Mouse (Mus musculus): ENCODE results near the gene Fgd2. TPM values are rescaled to one million over a fixed set of nuclear protein-coding genes. Genes with fewer than 3 reads are reported as not detected.

The Fgd2 gene
- total and polyA plus RNA-seq, 2 experiments from 2014 or later = 1.6 to 6.3 TPM

DNA sequence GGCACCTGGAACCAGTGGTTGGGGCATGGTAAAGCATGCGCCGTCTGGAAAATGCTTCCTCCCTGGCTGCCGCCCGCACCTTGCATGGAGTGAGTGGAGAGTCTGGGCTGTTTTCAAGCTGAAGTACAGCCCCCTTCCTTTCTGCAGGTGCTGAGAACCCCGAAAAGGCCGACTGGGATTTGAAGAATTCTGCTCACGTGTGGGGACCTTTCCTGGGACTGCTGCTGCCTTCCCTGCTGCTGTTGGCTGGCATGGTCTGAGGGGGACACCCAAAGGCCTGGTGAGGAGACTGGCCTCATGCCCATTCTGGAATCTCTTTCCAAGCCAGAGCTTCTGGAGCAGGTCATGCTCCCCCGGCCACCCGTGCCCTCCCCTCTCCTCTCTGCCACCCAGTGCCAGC, 33.0 kb upstream of the Fgd2 start:
- H3K4me2 ChIP-seq (ENCODE audit: low read depth, low read length) = no peak overlapping the region
- H3K4me1 ChIP-seq (ENCODE audit: control insufficient read depth, insufficient read depth) = peaks cover 13% of the 10 kb centered on the region
- TF ChIP-seq CTCF (IDR thresholded peaks at IDR 0.05; ENCODE audit: low read depth) = no peak
- TF ChIP-seq EP300 (IDR thresholded peaks at IDR 0.05; ENCODE audit: low read depth) = no peak
- no peaks in the 10 kb centered on the region for H3K9me3 ChIP-seq (replicated peaks; ENCODE audit: control insufficient read depth, low read length)
- peaks cover 16% of the 10 kb centered on the region for H3K36me3 ChIP-seq (replicated peaks; ENCODE audit: control insufficient read depth, insufficient read depth, low read length)
- no peak overlapping the region for H3K4me3 ChIP-seq (ENCODE audit: low read depth, low read length)
- no peak overlapping the region for H3K27ac ChIP-seq (ENCODE audit: low read depth)
- DNase-seq (ENCODE audit: low spot score) (no peak), ATAC-seq (ENCODE audit: insufficient read depth, low read depth) (no peak)
- WGBS = 73% methylated on average over 9 of the region's 9 CpGs
- no peak overlapping the region for H3K9ac ChIP-seq (replicated peaks; ENCODE audit: low read depth, low read length)
- peaks cover 9% of the 10 kb centered on the region for H3K27me3 ChIP-seq (ENCODE audit: control insufficient read depth, insufficient read depth, low read length)

DNA sequence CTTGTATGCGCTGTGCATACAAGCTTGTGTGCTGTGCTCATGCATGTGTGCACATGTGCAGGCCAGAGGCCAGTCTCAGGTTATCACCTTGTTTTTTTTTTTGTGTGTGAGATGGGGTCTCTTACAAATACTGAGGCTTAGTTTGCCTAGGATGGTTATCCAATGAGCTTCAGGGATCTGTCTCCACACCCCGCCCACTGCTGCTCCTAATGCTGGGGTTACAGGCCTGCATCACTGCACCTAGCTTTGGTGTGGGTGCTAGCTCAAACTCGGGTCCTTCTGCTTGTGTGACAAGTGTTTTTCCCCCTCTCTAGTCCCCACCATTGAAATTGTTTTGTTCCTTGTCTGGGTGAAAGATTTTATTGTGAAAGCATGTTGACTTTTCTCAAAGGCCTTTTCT, 30.5 kb upstream of the Fgd2 start:
- 81% methylated on average over 3 of the region's 3 CpGs for WGBS
- peak overlapping the region; percentile 28; the same call in 1 of the 2 replicates for H3K27ac ChIP-seq (ENCODE audit: low read depth)
- TF ChIP-seq EP300 (IDR thresholded peaks at IDR 0.05; ENCODE audit: low read depth) (no peak), CTCF (IDR thresholded peaks at IDR 0.05; ENCODE audit: low read depth) (no peak)
- no peak overlapping the region for H3K9ac ChIP-seq (replicated peaks; ENCODE audit: low read depth, low read length)
- H3K4me1 ChIP-seq (ENCODE audit: control insufficient read depth, insufficient read depth) = peaks cover 13% of the 10 kb centered on the region
- no peak for ATAC-seq (ENCODE audit: insufficient read depth, low read depth)
- H3K4me2 ChIP-seq (ENCODE audit: low read depth, low read length) = no peak overlapping the region
- peaks cover 9% of the 10 kb centered on the region for H3K27me3 ChIP-seq (ENCODE audit: control insufficient read depth, insufficient read depth, low read length)
- no peak for DNase-seq (ENCODE audit: low spot score)
- no peak overlapping the region for H3K4me3 ChIP-seq (ENCODE audit: low read depth, low read length)
- no peaks in the 10 kb centered on the region for H3K9me3 ChIP-seq (replicated peaks; ENCODE audit: control insufficient read depth, low read length)
- peaks cover 36% of the 10 kb centered on the region for H3K36me3 ChIP-seq (replicated peaks; ENCODE audit: control insufficient read depth, insufficient read depth, low read length)

DNA sequence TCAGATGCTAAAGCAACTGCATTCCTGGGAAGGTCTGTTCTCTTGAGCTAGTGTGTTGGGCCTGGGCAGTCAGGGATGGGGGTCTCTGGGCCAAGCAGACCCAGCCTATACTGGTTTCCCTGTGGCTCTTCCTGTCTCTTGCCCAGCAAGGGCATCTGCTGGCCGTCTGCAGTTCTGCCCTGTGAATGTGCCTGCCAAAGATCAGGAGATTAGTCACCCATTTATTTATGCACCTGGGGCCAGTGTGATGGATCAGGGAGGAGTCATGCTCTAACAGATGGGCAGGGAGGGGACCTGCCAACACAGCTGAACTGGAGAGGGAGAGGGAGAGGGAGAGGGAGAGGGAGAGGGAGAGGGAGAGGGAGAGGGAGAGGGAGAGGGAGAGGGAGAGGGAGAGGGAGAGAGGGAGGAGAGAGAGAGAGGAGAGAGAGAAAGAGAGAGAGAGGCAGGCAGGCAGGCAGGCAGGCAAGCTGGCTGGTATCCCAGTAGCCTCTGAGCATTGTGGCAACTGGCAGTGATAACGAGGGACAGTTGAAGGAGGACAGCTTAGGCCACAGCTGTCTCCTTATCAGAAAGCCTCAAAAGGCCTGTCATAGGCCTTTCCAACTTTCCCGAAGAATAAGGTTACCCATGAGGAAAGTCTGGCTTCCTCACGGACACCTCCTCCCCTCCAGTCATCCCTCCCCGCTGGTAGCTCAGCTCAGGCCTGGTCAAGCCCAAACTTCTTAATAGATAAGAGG, 29.9 kb upstream of the Fgd2 start:
- peak; percentile 37; the same call in 1 of the 2 replicates for ATAC-seq (ENCODE audit: insufficient read depth, low read depth)
- peaks cover 13% of the 10 kb centered on the region for H3K4me1 ChIP-seq (ENCODE audit: control insufficient read depth, insufficient read depth)
- WGBS = 14% methylated on average over 5 of the region's 5 CpGs
- peaks cover 42% of the 10 kb centered on the region for H3K36me3 ChIP-seq (replicated peaks; ENCODE audit: control insufficient read depth, insufficient read depth, low read length)
- H3K9ac ChIP-seq (replicated peaks; ENCODE audit: low read depth, low read length) = no peak overlapping the region
- peak overlapping the region; percentile 74 for H3K27ac ChIP-seq (ENCODE audit: low read depth)
- no peak overlapping the region for H3K4me3 ChIP-seq (ENCODE audit: low read depth, low read length)
- H3K4me2 ChIP-seq (ENCODE audit: low read depth, low read length) = no peak overlapping the region
- no peak for DNase-seq (ENCODE audit: low spot score)
- H3K9me3 ChIP-seq (replicated peaks; ENCODE audit: control insufficient read depth, low read length) = no peaks in the 10 kb centered on the region
- H3K27me3 ChIP-seq (ENCODE audit: control insufficient read depth, insufficient read depth, low read length) = peaks cover 9% of the 10 kb centered on the region
- TF ChIP-seq CTCF (IDR thresholded peaks at IDR 0.05; ENCODE audit: low read depth) (0 out of 2 replicates have a peak, but pooled peaks have one; percentile 15), EP300 (IDR thresholded peaks at IDR 0.05; ENCODE audit: low read depth) (no peak)

DNA sequence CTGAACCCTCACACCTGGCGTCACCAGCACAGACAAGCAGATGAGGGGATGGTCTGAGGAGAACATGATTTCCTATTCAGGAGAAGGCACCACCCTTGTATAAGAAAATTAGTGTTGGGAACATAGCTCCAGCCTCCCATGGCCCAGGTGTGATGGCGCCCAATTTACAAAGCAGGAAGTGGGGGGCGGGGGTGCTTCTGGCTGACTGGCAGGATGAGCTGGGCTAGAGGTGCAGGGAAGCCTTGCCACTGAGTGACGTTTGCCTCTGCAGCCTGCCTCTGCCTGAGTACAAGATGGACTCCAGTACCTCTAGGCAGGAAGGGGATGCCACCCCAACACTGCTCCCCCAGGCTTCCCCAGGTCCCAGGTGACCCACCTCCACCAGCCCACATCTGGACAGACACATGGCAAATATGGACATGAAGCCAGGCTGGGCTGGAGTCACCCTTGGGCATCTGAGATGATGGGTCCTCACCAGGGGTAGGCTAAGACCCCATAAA, 28.5 kb upstream of the Fgd2 start:
- ATAC-seq (ENCODE audit: insufficient read depth, low read depth) (no peak), DNase-seq (ENCODE audit: low spot score) (no peak)
- H3K36me3 ChIP-seq (replicated peaks; ENCODE audit: control insufficient read depth, insufficient read depth, low read length) = peaks cover 56% of the 10 kb centered on the region
- no peak overlapping the region for H3K9ac ChIP-seq (replicated peaks; ENCODE audit: low read depth, low read length)
- H3K4me1 ChIP-seq (ENCODE audit: control insufficient read depth, insufficient read depth) = peaks cover 13% of the 10 kb centered on the region
- H3K27me3 ChIP-seq (ENCODE audit: control insufficient read depth, insufficient read depth, low read length) = peaks cover 3% of the 10 kb centered on the region; the same call in 1 of the 2 replicates
- H3K9me3 ChIP-seq (replicated peaks; ENCODE audit: control insufficient read depth, low read length) = no peaks in the 10 kb centered on the region
- H3K4me2 ChIP-seq (ENCODE audit: low read depth, low read length) = no peak overlapping the region
- TF ChIP-seq EP300 (IDR thresholded peaks at IDR 0.05; ENCODE audit: low read depth) = no peak
- no peak for TF ChIP-seq CTCF (IDR thresholded peaks at IDR 0.05; ENCODE audit: low read depth)
- H3K4me3 ChIP-seq (ENCODE audit: low read depth, low read length) = no peak overlapping the region
- no peak overlapping the region; the same call in 1 of the 2 replicates for H3K27ac ChIP-seq (ENCODE audit: low read depth)
- WGBS = 79% methylated on average over 4 of the region's 4 CpGs

DNA sequence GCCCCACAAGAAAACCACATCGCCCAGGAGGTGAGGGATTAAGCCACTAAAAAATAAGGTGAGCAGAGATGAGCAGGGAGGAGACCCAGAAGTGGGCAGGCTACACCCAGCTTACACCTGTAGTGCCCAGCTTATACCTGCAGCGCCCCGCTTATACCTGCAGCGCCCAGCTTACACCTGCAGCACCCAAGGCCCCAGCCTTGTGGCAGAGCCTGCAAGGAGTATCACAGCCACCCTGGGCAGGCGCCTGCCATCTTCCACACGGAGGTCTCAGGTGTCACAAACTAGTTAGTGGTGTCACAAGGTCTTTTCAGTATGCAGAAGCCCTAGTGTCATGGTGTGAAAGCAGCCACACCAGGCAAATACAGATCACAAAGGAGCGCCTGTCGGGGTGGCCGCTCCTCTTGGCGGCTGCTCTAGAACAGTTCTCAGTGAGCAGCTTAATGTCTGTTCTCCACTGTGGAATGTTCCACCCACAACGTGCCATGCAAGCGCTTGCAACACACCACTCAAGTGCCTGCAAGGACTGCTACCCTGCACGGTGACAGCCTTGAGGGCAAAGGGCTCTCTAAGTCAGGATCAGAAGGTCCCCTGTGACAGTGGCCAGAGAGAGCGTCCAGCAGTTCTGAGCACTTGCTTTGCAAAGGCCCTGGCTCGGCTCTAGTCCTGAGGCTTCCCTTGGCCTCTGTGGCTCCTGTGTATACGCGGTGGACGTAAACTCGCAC, 24.3 kb upstream of the Fgd2 start:
- no peak overlapping the region for H3K9ac ChIP-seq (replicated peaks; ENCODE audit: low read depth, low read length)
- no peak for TF ChIP-seq CTCF (IDR thresholded peaks at IDR 0.05; ENCODE audit: low read depth)
- TF ChIP-seq EP300 (IDR thresholded peaks at IDR 0.05; ENCODE audit: low read depth) = no peak
- no peaks in the 10 kb centered on the region for H3K27me3 ChIP-seq (ENCODE audit: control insufficient read depth, insufficient read depth, low read length)
- H3K27ac ChIP-seq (ENCODE audit: low read depth) = no peak overlapping the region
- no peak for DNase-seq (ENCODE audit: low spot score)
- no peaks in the 10 kb centered on the region for H3K9me3 ChIP-seq (replicated peaks; ENCODE audit: control insufficient read depth, low read length)
- peaks cover 13% of the 10 kb centered on the region for H3K4me1 ChIP-seq (ENCODE audit: control insufficient read depth, insufficient read depth)
- peaks cover 82% of the 10 kb centered on the region for H3K36me3 ChIP-seq (replicated peaks; ENCODE audit: control insufficient read depth, insufficient read depth, low read length)
- H3K4me2 ChIP-seq (ENCODE audit: low read depth, low read length) = no peak overlapping the region
- no peak for ATAC-seq (ENCODE audit: insufficient read depth, low read depth)
- WGBS = 92% methylated on average over 19 of the region's 19 CpGs
- no peak overlapping the region for H3K4me3 ChIP-seq (ENCODE audit: low read depth, low read length)

Measured in heart, postnatal 0 days (tissue).